Mouse (Mus musculus) layer of hippocampus, adult 2 months (tissue): Measurements from ENCODE around the gene Cd163. TPM values are rescaled to one million over a fixed set of nuclear protein-coding genes. Genes with fewer than 3 reads are reported as not detected.
"Not testable (repeated sequence)": the region's sequence is repeated elsewhere in the genome, so short reads cannot be mapped to it uniquely, and the experiment has no call there.

Experiments used
- DNase-seq, 2 experiments: peaks; one replicate each; pipeline ENCODE4 v3.0.0; 2022; ENCODE audit warnings: low spot score in 2 of 2
- H3K27ac ChIP-seq: fragments of 200-600 bp; 2 replicates; pipeline ENCODE4 v1.8.1; 2022
- H3K4me3 ChIP-seq: fragments of 200-600 bp; 2 replicates; pipeline ENCODE4 v1.8.1; 2022; ENCODE audit warnings: mild to moderate bottlenecking
- CTCF ChIP-seq: fragments of 200-600 bp; conservative IDR thresholded peaks from 2 replicates; pipeline ENCODE4 v1.8.1; 2022; ENCODE audit warnings: antibody characterized with exemption, mild to moderate bottlenecking, moderate library complexity
- long read RNA-seq, 2 experiments: library from polyadenylated mRNA; stranded (forward); transcript quantifications; one replicate each; pipeline ENCODE4 v2.0.0; 2021; ENCODE audit warnings: borderline mapping rate in 2 of 2
- total RNA-seq, 2 experiments: library from RNA; stranded (reverse); gene quantifications; 2 replicates each; pipeline ENCODE4 v1.2.3; 2021

Cd163 gene
- total RNA-seq, result 1 to 10 TPM; 2.1 to 3.0 TPM
- long read RNA-seq, experiment 1, full-length matches to known transcripts, result 2 of 3 reads
- long read RNA-seq, experiment 1, partial matches to known transcripts, result 0 of 3 reads
- long read RNA-seq, experiment 1, other reads (novel, unspliced or antisense), result 1 of 3 reads
- long read RNA-seq, experiment 2, full-length matches to known transcripts, result 3 of 3 reads
- long read RNA-seq, experiment 2, partial matches to known transcripts, result 0 of 3 reads
- long read RNA-seq, experiment 2, other reads (novel, unspliced or antisense), result 0 of 3 reads

DNA sequence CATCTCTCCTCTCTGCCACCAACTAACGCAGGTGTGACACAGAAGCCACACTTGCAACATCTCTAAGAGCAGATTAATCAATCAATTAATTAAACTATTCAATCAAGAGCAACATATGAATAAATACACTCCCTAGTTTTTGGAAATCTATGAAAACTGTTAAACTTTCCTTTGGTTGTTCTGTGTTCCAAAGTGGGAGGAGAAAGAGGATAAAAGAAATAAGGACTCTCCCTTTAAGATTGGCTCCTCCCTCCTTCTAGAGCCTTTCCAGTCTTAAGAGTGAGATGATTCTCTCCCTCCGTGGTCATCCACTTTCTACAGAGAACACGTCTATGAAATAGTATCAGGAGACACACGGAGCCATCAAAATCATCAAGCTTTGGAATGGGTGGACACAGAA lies at the start of gene Cd163:
Gene Cd163, plus strand, starts transcription at position 301 of the 400 bp plus-strand sequence.
- H3K27ac ChIP-seq, result no peak within 1 kb of the TSS
- TF ChIP-seq CTCF, result no peak
- no peak within 1 kb of the TSS for H3K4me3 ChIP-seq
- DNase-seq, result no peak

DNA sequence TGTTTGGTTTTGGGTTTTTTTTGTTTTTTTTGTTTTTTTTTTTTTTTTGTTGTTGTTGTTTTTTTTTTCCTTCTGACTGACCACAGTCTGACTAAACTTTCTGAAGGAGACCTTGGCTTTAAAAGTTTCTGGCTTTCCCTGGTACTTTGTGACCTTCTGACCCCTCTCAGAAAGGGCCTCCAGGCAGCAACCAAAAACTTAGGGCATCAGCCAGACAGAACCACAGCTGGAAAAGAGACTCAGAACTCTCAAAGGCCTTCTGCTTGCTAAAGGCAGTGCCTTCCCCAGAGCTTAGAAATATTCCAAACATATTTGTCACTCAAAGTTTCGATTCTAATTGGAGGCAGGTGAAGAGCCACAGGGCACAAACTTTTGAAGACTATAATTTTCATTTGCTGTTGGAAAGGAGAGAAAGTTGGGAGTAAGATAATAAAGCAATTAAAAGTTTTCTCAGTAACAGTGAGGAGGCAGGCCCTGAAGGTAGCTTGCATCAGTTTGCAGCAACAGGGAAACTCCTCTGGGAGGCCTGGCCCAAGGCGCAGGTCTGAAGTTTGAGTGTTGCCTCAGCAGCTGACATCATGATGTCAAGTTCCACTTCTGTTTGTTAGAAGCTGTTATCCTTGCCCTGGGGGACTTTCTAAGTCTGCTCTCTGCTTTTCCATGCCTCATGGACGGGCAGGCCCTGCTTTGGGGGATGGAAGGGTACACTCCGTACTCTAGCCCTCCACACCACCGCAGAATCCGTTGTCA lies 48.6 kb upstream of the Cd163 start:
- DNase-seq, result no peak
- H3K27ac ChIP-seq, result no peak overlapping the region
- H3K4me3 ChIP-seq, result no peak overlapping the region
- no peak for TF ChIP-seq CTCF

DNA sequence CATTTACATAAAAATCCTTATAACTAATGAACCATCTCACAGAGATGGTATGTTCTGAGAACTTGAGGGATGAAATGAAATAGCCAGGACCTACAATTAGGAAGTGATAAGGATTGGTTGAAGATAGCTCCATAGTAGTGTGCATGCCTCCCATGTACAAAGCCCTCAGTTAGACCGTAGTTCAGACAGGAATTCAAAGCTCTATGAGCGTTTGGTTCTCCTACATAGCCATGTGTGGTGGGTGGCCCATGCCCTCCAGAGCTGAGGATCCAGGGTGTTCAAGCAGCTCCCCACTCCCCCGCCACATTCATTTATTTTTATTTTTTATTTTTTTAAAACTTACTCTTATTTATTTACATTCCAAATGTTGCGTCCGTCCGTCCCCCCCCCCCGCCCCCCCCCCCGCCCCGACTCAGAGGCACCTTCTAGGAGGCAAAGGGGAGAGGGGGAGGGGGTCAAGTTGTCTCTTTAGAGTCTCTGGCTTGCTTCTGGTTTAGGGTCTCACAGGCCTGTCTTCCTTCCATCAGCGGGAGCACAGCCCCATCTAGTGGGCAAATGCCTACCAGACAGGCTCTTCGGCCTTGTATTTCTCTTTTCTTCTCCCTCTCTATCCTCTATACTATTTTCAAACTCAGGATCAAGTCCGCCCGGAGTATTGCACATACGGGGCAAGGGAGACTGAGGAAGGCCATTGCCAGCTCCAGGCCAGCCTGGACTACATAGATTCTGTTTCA lies 44.1 kb upstream of the Cd163 start:
- no peak overlapping the region for H3K27ac ChIP-seq
- peak; percentile 87 for TF ChIP-seq CTCF
- no peak overlapping the region for H3K4me3 ChIP-seq
- DNase-seq, result peak; percentile 40 to 81

DNA sequence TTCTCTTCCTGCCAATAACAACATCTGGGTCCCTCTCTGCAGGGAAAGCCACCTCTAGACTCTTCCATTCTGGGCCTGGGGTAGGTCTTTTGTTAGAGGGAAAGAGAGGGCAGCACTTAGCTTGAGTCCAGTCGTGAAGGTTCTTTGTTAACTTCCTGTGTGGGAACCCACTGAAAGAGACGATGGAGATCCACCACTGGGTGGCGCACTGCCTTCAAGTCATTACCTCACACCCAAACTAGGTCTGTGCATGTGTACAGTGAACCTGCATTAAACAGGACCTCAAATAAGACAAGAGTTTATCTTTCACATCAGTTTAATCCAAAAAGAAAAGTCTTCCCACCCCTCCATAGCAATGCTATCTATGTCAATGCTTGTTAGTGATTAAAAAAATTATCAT lies 41.8 kb upstream of the Cd163 start:
- peak; percentile 87 for TF ChIP-seq CTCF
- DNase-seq, result peak; percentile 48 to 77
- Histone ChIP-seq H3K4me3 (no peak overlapping the region), H3K27ac (no peak overlapping the region)

DNA sequence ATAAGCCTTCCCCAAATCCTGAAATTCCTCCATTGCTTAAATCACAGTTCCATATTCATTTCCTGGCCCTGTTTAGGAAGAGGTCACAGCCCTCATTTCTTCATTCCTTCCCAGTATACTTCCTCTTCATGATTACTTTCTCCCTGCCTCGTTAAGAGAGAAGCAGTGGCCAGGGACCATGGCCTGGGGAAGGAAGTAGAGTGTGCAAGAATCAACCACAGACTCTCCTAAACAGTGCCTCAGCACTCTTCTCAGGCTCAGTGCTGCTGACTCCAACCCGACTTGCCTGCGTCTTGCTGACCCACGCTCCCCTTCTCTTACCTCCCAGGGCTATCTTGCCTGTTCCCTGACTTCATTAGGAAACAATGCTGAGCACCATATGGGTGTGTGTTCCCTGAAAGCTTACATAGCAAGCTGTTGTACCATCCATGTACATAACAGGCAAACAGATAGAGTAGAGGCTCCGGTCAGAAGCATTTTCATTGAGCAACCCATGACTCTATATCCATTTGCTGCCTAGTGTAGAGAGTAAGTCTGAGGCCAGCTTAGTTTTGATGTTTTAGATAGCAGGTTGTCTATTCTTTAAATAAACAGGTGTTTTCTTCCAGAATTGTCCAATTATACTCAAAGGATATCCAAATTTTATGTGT lies 31.1 kb upstream of the Cd163 start:
- TF ChIP-seq CTCF, result no peak
- H3K27ac ChIP-seq, result no peak overlapping the region
- H3K4me3 ChIP-seq, result no peak overlapping the region
- no peak for DNase-seq

DNA sequence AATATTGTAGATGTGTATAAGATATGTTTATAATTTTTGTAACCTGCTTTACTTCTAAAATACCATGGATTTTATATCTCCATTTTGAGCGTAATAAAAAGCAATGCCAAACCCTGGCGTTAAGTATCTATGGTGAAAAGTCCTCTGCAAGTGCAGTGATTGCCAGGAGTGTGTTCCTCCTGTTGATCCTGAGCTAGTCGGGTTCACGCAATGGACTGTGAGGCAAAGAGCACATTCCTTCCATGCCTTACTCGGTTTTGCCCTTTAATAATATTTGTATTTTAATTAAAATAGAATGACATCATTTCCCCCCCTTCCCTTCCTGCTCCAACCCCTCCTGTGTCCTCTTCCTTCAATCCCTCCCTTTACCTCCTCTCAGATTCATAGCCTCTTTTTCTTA lies 26.8 kb upstream of the Cd163 start:
- DNase-seq, result no peak
- Histone ChIP-seq H3K4me3 (no peak overlapping the region), H3K27ac (no peak overlapping the region)
- no peak for TF ChIP-seq CTCF

DNA sequence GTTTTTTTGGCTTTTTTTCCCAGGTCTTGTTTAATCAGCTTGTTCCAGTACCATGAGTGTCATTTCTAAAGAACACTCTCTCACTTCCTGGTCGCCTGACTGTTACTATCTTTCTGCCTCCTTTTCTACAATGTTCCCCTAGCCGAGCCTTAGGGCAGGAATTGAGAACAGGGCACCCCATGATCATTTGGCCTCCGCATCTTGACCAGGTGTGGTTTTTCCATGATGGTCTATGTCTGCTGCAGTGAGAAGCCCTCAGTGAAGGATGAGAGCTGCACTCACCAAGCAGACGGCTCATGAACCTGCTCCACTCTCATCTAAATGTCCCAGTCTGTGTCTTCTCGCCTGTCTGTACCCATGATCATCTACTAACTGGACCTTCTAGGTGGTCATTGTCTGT lies 26.2 kb upstream of the Cd163 start:
- no peak for TF ChIP-seq CTCF
- H3K4me3 ChIP-seq, result no peak overlapping the region

DNA sequence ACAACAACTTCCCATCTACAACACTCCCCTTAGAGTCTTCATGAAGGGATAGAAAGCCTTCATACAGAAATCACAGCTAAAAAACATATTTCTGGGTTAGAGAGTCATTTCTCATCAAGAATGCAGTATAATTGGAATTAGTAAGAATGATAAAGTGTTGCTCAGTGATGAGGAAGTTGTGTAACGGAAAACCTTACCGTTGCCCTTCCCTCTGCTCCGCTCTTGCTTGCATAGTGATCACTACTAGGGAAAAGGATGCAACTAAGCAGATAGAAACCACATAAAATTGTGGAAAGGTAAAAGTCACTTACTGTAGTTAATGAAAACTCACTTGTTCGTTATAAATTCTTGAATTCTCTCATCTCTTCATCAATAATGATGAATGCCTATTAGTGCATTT lies 21.7 kb upstream of the Cd163 start:
- no peak overlapping the region for H3K4me3 ChIP-seq

More for the DNA sequence above, 26.2 kb upstream of the Cd163 start:
- no peak overlapping the region for H3K27ac ChIP-seq
- no peak for DNase-seq

DNA sequence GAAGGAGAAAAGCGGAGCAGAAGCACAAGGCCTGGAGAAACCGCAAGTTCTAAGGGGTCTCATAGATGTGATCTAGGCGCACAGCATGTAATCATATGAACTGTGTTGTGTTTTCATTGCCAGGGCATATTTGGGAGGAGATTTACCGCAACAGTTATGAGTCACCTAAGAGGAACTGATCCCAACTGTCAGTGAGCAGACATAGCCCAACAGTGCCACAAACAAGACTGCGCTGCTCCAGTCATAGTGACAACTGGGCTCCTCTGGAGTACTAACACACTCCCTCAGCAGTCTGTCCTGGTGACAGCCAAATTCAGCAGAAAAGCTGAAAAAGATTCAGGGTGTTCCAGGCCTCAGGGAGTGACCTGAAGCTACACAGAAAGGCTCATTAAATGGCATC lies 7.1 kb upstream of the Cd163 start:
- H3K27ac ChIP-seq, H3K4me3 ChIP-seq, DNase-seq: not testable (repeated sequence)

More for the DNA sequence above, 21.7 kb upstream of the Cd163 start:
- DNase-seq, result no peak
- TF ChIP-seq CTCF, result no peak
- no peak overlapping the region for H3K27ac ChIP-seq

DNA sequence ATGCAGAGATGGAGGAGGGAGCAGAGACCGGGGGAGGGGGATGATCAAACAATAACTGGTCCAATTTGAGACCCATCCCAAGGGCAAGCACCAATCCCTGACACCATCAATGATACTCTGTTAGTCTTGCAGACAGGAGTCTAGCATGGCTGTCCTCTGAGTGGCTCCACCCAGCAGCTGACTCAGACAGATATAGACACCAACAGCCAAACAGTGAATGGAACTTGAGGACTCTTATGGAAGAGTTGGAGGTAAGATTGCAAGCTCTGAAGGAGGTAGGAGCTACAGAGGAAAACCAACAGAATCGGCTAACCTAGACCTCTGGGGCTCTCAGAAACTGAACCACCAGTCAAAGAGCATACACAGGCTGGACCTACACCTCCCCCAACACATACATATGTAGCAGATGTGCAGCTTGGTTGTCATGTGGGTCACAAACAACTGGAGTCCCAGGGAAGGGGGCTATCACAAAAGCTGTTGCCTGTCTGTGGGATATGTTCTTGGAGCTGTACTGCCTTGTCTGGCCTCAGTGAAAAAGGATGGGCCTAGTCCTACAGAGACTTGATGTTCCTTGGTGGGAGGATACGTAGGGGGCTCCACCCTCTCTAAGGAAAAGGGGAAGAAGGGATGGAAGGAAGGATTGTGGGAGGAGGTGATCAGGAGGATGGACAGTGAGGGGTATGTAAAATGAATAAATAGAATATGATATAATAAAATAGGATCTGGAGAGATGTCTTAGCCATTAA lies 2.8 kb upstream of the Cd163 start:
- TF ChIP-seq CTCF, result no peak
- Histone ChIP-seq H3K4me3 (no peak overlapping the region), H3K27ac (no peak overlapping the region)
- DNase-seq, result no peak

DNA sequence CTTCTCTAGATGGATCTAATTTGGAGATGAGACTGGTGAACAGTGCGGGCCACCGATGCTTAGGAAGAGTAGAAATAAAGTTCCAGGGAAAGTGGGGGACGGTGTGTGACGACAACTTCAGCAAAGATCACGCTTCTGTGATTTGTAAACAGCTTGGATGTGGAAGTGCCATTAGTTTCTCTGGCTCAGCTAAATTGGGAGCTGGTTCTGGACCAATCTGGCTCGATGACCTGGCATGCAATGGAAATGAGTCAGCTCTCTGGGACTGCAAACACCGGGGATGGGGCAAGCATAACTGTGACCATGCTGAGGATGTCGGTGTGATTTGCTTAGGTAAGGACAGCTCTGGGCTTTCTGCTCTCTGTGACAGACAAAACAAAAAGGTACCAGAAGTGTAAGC lies 4.5 kb downstream of the Cd163 start:
- no peak overlapping the region for H3K4me3 ChIP-seq
- no peak for DNase-seq
- TF ChIP-seq CTCF, result no peak
- no peak overlapping the region for H3K27ac ChIP-seq

DNA sequence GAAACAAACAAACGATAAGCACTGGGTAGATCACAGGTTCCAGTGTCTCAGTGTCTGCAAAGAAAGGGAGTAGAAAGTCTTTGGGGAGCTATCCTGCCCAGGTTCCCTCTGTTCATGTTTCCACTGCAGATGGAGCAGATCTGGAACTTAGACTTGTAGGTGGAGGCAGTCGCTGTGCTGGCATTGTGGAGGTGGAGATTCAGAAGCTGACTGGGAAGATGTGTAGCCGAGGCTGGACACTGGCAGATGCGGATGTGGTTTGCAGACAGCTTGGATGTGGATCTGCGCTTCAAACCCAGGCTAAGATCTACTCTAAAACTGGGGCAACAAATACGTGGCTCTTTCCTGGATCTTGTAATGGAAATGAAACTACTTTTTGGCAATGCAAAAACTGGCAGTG lies 7.8 kb downstream of the Cd163 start:
- no peak for TF ChIP-seq CTCF
- no peak for DNase-seq
- Histone ChIP-seq H3K4me3 (no peak overlapping the region), H3K27ac (no peak overlapping the region)

DNA sequence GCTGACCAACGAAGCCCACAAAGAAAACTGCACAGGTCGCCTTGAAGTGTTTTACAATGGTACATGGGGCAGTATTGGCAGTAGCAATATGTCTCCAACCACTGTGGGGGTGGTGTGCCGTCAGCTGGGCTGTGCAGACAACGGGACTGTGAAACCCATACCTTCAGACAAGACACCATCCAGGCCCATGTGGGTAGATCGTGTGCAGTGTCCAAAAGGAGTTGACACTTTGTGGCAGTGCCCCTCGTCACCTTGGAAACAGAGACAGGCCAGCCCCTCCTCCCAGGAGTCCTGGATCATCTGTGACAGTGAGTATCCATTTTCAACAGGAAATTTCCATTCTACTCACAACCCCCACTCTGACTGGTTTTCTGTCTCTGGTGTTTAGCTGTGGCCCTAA lies 15.9 kb downstream of the Cd163 start:
- no peak for TF ChIP-seq CTCF
- DNase-seq, result no peak
- Histone ChIP-seq H3K4me3 (no peak overlapping the region), H3K27ac (no peak overlapping the region)
